Mouse (Mus musculus) embryonic facial prominence, embryonic 13.5 days (tissue): ENCODE data around the gene Sae1. TPM values are rescaled to one million over a fixed set of nuclear protein-coding genes. Genes with fewer than 3 reads are reported as not detected.

Experiments
- ATAC-seq: fragments of 200-750 bp; cut with Nextera tagmentation; 2 replicates; pipeline ENCODE4 v1.8.0; 2017; ENCODE audit warnings: low read depth; ENCODE audit not compliant: insufficient number of reproducible peaks, insufficient read depth, low FRiP score, low TSS enrichment
- H3K27ac ChIP-seq: fragments of 300-500 bp; sonication (generic); 2 replicates; pipeline ENCODE4 v1.5.1; 2015; ENCODE audit warnings: moderate library complexity, mild to moderate bottlenecking, inconsistent platforms
- H3K27me3 ChIP-seq: fragments of 300-500 bp; sonication (generic); 2 replicates; pipeline ENCODE4 v1.6.1; 2015; ENCODE audit warnings: mild to moderate bottlenecking, inconsistent platforms
- H3K36me3 ChIP-seq: fragments of 300-500 bp; sonication (generic); 2 replicates; pipeline ENCODE4 v1.6.1; 2015; ENCODE audit warnings: mild to moderate bottlenecking, inconsistent platforms
- H3K4me1 ChIP-seq: fragments of 300-500 bp; sonication (generic); 2 replicates; pipeline ENCODE4 v1.6.1; 2015; ENCODE audit warnings: inconsistent platforms
- H3K4me2 ChIP-seq: fragments of 300-500 bp; sonication (generic); 2 replicates; pipeline ENCODE4 v1.6.1; 2015; ENCODE audit warnings: moderate library complexity, mild to moderate bottlenecking, inconsistent platforms
- H3K4me3 ChIP-seq: fragments of 300-500 bp; sonication (generic); 2 replicates; pipeline ENCODE4 v1.5.1; 2015; ENCODE audit warnings: mild to moderate bottlenecking, inconsistent platforms
- H3K9ac ChIP-seq: fragments of 300-500 bp; sonication (generic); 2 replicates; pipeline ENCODE4 v1.6.1; 2015; ENCODE audit warnings: mild to moderate bottlenecking, inconsistent platforms
- H3K9me3 ChIP-seq: fragments of 300-500 bp; sonication (generic); 2 replicates; pipeline ENCODE4 v1.6.1; 2016; ENCODE audit warnings: inconsistent platforms
- WGBS: fragments of 180-500 bp; shearing (Covaris S2); methylation state at CpG from one replicate; pipeline ENCODE4 v1.1.7; 2015; ENCODE audit warnings: mixed read lengths; 5-methylcytosine and 5-hydroxymethylcytosine counted together
- polyA plus RNA-seq: library from polyadenylated mRNA; unstranded; fragments of >200 nt; fragmentation: Nextera tagmentation; extraction: Ambion mirVana; gene quantifications from 2 replicates; pipeline ENCODE4 v1.2.1, GENCODE M21; 2015

Sae1 gene
- polyA plus RNA-seq, 1 experiment from 2014 or later = 373 TPM

DNA sequence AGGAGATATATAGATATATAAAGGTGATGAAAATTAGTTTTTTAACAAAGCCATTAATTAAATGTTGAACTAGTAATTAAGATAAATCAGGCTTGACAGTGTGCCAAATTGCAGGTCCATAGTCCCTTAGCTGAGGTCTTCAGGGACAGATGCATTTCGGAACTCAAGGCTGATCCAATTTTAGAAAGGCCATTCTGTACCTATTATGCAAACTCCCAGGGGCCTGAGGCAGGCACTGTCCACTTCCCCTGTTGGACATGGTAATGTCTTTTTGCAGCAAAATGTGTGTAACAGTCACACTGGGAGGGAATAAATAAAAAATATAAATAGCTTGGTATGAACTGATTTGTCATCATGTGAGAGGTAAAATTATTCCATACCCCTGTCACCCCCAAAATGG lies 116.5 kb downstream of the Sae1 start:
- 0 out of 2 replicates have a peak overlapping the region, but pooled peaks have one; percentile 77 for H3K4me2 ChIP-seq
- 66% methylated on average over 1 of the region's 1 CpGs for WGBS

More for the DNA sequence above, 116.5 kb downstream of the Sae1 start:
- peaks cover 12% of the 10 kb centered on the region for H3K36me3 ChIP-seq
- no peak overlapping the region for H3K9ac ChIP-seq
- H3K27ac ChIP-seq = no peak overlapping the region
- ATAC-seq = no peak
- H3K9me3 ChIP-seq = no peaks in the 10 kb centered on the region
- peaks cover 29% of the 10 kb centered on the region for H3K4me1 ChIP-seq
- H3K4me3 ChIP-seq = no peak overlapping the region
- no peaks in the 10 kb centered on the region for H3K27me3 ChIP-seq

Other genes starting within 250 kb of the Sae1 start
- gene Meis3, start 212.7 kb downstream of the Sae1 start, polyA plus RNA-seq = 49.8 and 54.4 TPM in 2 replicates
- gene Dhx34, start 165.8 kb downstream of the Sae1 start, polyA plus RNA-seq = 12.7 and 16.2 TPM in 2 replicates
- 0.10 TPM in 1 of 2 replicates, not detected in the other for gene C5ar2, start 143.7 kb downstream of the Sae1 start, polyA plus RNA-seq
- gene C5ar1, start 128.3 kb downstream of the Sae1 start, polyA plus RNA-seq = 1.4 and 1.5 TPM in 2 replicates
- 23.9 and 24.3 TPM in 2 replicates for gene Inafm1, start 114.2 kb downstream of the Sae1 start, polyA plus RNA-seq
- 31.0 and 32.9 TPM in 2 replicates for gene Ccdc9, start 101.0 kb downstream of the Sae1 start, polyA plus RNA-seq
- gene Bbc3, start 79.4 kb downstream of the Sae1 start, polyA plus RNA-seq = 4.8 and 5.2 TPM in 2 replicates
- 17.6 and 20.2 TPM in 2 replicates for gene Zc3h4, start 13.1 kb upstream of the Sae1 start, polyA plus RNA-seq
- 46.6 and 52.1 TPM in 2 replicates for gene Tmem160, start 65.0 kb upstream of the Sae1 start, polyA plus RNA-seq
- 0.42 and 0.61 TPM in 2 replicates for gene Npas1, start 89.9 kb upstream of the Sae1 start, polyA plus RNA-seq
- gene Arhgap35, start 227.2 kb upstream of the Sae1 start, polyA plus RNA-seq = 23.6 and 24.4 TPM in 2 replicates